Mouse (Mus musculus): ENCODE data around the gene Gm21887. TPM values are rescaled to one million over a fixed set of nuclear protein-coding genes. Genes with fewer than 3 reads are reported as not detected.
A peak's percentile ranks its signal among the peaks of the same experiment; 100 is the strongest.
"Not testable (repeated sequence)": the region's sequence is repeated elsewhere in the genome, so short reads cannot be mapped to it uniquely, and the experiment has no call there.

Gm21887 gene
- total and polyA plus RNA-seq, 3 experiments: 2.5 to 88.8 TPM; not detected in 1

DNA sequence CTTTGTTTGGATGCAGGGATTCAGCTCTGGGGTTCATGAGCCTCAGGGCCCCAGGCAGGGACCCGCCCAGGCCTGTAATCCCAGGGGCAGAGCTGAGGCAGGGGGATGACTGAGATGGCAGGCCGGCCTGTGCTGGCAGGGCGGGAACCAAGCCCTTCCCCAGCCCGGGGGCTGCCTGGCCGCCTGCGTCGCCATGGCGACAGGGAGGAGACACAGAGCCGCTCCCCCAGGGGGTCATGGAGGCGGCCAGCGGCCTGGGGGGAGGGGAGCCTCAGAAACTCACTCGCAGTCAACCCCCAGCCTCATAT lies 8.1 kb upstream of the Gm21887 start:
- not testable (repeated sequence) for H3K9me3 ChIP-seq (replicated peaks; ENCODE audit: insufficient read depth, low read length); H3K27ac ChIP-seq (ENCODE audit: control insufficient read depth, low read depth, low read length); H3K4me1 ChIP-seq (ENCODE audit: control insufficient read depth in 1 of 2, insufficient read depth in 2 of 2, low read length in 2 of 2); H3K9ac ChIP-seq (ENCODE audit: control insufficient read depth, low read depth, low read length, poor library complexity, severe bottlenecking); DNase-seq (ENCODE audit: low read depth, low spot score); H3K36me3 ChIP-seq (ENCODE audit: control insufficient read depth in 1 of 2, insufficient read depth in 2 of 2, low read length in 2 of 2); H3K27me3 ChIP-seq (ENCODE audit: control insufficient read depth in 1 of 2, insufficient read depth in 2 of 2, low read length in 2 of 2); H3K79me2 ChIP-seq (ENCODE audit: control insufficient read depth, insufficient read depth, low read length, poor library complexity); H3K4me3 ChIP-seq (ENCODE audit: control insufficient read depth in 1 of 2, insufficient read depth in 1 of 2, low read depth in 2 of 2, low read length in 2 of 2)

DNA sequence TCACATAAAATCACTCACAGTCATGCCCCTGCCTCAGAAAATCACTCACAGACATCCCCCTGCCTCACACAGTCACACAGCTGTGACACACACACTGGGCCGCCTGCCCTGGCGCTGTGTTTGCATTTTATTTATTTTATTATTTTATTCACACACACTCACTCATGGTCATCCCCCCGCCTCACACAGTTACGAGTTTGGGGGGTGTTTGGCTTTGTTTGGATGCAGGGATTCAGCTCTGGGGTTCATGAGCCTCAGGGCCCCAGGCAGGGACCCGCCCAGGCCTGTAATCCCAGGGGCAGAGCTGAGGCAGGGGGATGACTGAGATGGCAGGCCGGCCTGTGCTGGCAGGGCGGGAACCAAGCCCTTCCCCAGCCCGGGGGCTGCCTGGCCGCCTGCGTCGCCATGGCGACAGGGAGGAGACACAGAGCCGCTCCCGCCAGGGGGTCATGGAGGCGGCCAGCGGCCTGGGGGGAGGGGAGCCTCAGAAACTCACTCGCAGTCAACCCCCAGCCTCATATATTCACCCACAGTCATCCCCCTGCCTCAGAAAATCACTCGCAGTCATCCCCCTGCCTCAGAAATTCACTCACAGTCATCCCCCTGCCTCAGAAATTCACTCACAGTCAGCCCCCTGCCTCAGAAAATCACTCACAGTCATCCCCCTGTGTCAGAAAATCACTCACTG lies 6.8 kb upstream of the Gm21887 start:
- H3K9ac ChIP-seq (ENCODE audit: control insufficient read depth, low read depth, low read length, poor library complexity, severe bottlenecking); H3K36me3 ChIP-seq (ENCODE audit: control insufficient read depth in 1 of 2, insufficient read depth in 2 of 2, low read length in 2 of 2); H3K79me2 ChIP-seq (ENCODE audit: control insufficient read depth, insufficient read depth, low read length, poor library complexity); H3K4me3 ChIP-seq (ENCODE audit: control insufficient read depth in 1 of 2, insufficient read depth in 1 of 2, low read depth in 2 of 2, low read length in 2 of 2); DNase-seq (ENCODE audit: low read depth, low spot score); H3K27ac ChIP-seq (ENCODE audit: control insufficient read depth, low read depth, low read length); H3K27me3 ChIP-seq (ENCODE audit: control insufficient read depth in 1 of 2, insufficient read depth in 2 of 2, low read length in 2 of 2); H3K4me1 ChIP-seq (ENCODE audit: control insufficient read depth in 1 of 2, insufficient read depth in 2 of 2, low read length in 2 of 2); H3K9me3 ChIP-seq (replicated peaks; ENCODE audit: insufficient read depth, low read length): not testable (repeated sequence)

DNA sequence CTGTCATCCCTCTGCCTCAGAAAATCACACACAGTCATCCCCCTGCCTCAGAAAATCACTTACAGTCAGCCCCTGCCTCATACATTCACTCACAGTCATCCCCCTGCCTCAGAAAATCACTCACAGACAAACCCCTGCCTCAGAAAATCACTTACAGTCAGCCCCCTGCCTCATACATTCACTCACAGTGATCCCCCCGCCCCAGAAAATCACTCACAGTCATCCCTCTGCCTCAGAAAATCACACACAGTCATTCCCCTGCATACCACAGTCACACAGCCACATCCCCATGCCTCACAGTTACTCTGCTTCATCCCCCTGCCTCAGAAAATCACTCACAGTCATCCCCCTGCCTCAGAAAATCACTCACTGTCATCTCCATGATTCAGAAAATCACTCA lies 5.9 kb upstream of the Gm21887 start:
- H3K79me2 ChIP-seq (ENCODE audit: control insufficient read depth, insufficient read depth, low read length, poor library complexity); H3K4me3 ChIP-seq (ENCODE audit: control insufficient read depth in 1 of 2, insufficient read depth in 1 of 2, low read depth in 2 of 2, low read length in 2 of 2); H3K27ac ChIP-seq (ENCODE audit: control insufficient read depth, low read depth, low read length); H3K36me3 ChIP-seq (ENCODE audit: control insufficient read depth in 1 of 2, insufficient read depth in 2 of 2, low read length in 2 of 2); H3K9ac ChIP-seq (ENCODE audit: control insufficient read depth, low read depth, low read length, poor library complexity, severe bottlenecking); H3K4me1 ChIP-seq (ENCODE audit: control insufficient read depth in 1 of 2, insufficient read depth in 2 of 2, low read length in 2 of 2); H3K27me3 ChIP-seq (ENCODE audit: control insufficient read depth in 1 of 2, insufficient read depth in 2 of 2, low read length in 2 of 2); H3K9me3 ChIP-seq (replicated peaks; ENCODE audit: insufficient read depth, low read length); DNase-seq (ENCODE audit: low read depth, low spot score): not testable (repeated sequence)

DNA sequence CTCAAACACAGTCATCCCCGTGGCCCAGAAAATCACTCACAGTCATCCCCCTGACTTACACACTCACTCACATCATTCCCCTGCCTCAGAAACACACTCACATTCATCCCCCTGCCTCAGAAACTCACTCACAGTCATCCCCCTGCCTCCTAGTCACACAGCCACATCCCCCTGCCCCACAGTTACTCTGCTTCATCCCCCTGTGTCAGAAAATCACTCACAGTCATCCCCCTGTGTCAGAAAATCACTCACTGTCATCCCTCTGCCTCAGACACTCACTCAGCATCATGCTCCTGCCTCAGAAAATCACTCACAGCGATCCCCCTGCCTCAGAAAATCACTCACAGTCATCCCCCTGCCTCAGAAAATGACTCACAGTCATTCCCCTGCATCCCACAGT lies 5.2 kb upstream of the Gm21887 start:
- H3K4me3 ChIP-seq (ENCODE audit: control insufficient read depth in 1 of 2, insufficient read depth in 1 of 2, low read depth in 2 of 2, low read length in 2 of 2); H3K79me2 ChIP-seq (ENCODE audit: control insufficient read depth, insufficient read depth, low read length, poor library complexity); H3K9me3 ChIP-seq (replicated peaks; ENCODE audit: insufficient read depth, low read length); H3K9ac ChIP-seq (ENCODE audit: control insufficient read depth, low read depth, low read length, poor library complexity, severe bottlenecking); H3K27ac ChIP-seq (ENCODE audit: control insufficient read depth, low read depth, low read length); H3K36me3 ChIP-seq (ENCODE audit: control insufficient read depth in 1 of 2, insufficient read depth in 2 of 2, low read length in 2 of 2); H3K4me1 ChIP-seq (ENCODE audit: control insufficient read depth in 1 of 2, insufficient read depth in 2 of 2, low read length in 2 of 2); H3K27me3 ChIP-seq (ENCODE audit: control insufficient read depth in 1 of 2, insufficient read depth in 2 of 2, low read length in 2 of 2): not testable (repeated sequence)
- peak; percentile 63 for DNase-seq (ENCODE audit: low read depth, low spot score)

DNA sequence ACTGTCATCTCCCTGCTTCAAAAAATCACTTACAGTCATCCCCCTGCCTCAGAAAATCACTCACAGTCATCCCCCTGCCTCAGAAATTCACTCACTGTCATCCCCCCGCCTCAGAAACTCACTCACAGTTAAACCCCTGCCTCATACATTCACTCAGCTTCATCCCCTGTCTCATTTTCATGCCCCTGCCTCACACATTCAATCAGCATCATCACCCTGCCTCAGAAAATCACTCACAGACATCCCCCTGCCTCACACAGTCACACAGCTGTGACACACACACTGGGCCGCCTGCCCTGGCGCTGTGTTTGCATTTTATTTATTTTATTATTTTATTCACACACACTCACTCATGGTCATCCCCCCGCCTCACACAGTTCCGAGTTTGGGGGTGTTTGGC lies 4.7 kb upstream of the Gm21887 start:
- H3K79me2 ChIP-seq (ENCODE audit: control insufficient read depth, insufficient read depth, low read length, poor library complexity); H3K9ac ChIP-seq (ENCODE audit: control insufficient read depth, low read depth, low read length, poor library complexity, severe bottlenecking); H3K27ac ChIP-seq (ENCODE audit: control insufficient read depth, low read depth, low read length); H3K36me3 ChIP-seq (ENCODE audit: control insufficient read depth in 1 of 2, insufficient read depth in 2 of 2, low read length in 2 of 2); H3K4me1 ChIP-seq (ENCODE audit: control insufficient read depth in 1 of 2, insufficient read depth in 2 of 2, low read length in 2 of 2); H3K4me3 ChIP-seq (ENCODE audit: control insufficient read depth in 1 of 2, insufficient read depth in 1 of 2, low read depth in 2 of 2, low read length in 2 of 2); H3K9me3 ChIP-seq (replicated peaks; ENCODE audit: insufficient read depth, low read length); DNase-seq (ENCODE audit: low read depth, low spot score); H3K27me3 ChIP-seq (ENCODE audit: control insufficient read depth in 1 of 2, insufficient read depth in 2 of 2, low read length in 2 of 2): not testable (repeated sequence)

DNA sequence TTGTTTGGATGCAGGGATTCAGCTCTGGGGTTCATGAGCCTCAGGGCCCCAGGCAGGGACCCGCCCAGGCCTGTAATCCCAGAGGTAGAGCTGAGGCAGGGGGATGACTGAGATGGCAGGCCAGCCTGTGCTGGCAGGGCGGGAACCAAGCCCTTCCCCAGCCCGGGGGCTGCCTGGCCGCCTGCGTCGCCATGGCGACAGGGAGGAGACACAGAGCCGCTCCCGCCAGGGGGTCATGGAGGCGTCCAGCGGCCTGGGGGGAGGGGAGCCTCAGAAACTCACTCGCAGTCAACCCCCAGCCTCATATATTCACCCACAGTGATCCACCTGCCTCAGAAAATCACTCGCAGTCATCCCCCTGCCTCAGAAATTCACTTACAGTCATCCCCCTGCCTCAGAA lies 4.3 kb upstream of the Gm21887 start:
- DNase-seq (ENCODE audit: low read depth, low spot score): peak; percentile 81

DNA sequence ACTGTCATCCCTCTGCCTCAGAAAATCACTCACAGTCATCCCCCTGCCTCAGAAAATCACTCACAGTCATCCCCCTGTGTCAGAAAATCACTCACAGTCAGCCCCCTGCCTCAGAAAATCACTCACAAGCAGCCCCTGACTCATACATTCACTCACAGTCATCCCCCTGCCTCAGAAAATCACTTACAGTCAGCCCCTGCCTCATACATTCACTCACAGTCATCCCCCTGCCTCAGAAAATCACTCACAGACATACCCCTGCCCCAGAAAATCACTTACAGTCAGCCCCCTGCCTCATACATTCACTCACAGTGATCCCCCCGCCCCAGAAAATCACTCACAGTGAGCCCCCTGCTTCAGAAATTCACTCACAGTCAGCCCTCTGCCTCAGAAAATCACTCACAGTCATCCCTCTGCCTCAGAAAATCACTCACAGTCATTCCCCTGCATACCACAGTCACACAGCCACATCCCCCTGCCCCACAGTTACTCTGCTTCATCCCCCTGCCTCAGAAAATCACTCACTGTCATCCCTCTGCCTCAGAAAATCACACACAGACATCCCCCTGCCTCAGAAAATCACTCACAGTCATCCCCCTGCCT lies 3.7 kb upstream of the Gm21887 start:
- not testable (repeated sequence) for H3K9me3 ChIP-seq (replicated peaks; ENCODE audit: insufficient read depth, low read length); H3K36me3 ChIP-seq (ENCODE audit: control insufficient read depth in 1 of 2, insufficient read depth in 2 of 2, low read length in 2 of 2); H3K79me2 ChIP-seq (ENCODE audit: control insufficient read depth, insufficient read depth, low read length, poor library complexity); H3K4me3 ChIP-seq (ENCODE audit: control insufficient read depth in 1 of 2, insufficient read depth in 1 of 2, low read depth in 2 of 2, low read length in 2 of 2); H3K27me3 ChIP-seq (ENCODE audit: control insufficient read depth in 1 of 2, insufficient read depth in 2 of 2, low read length in 2 of 2); H3K4me1 ChIP-seq (ENCODE audit: control insufficient read depth in 1 of 2, insufficient read depth in 2 of 2, low read length in 2 of 2); H3K27ac ChIP-seq (ENCODE audit: control insufficient read depth, low read depth, low read length); DNase-seq (ENCODE audit: low read depth, low spot score); H3K9ac ChIP-seq (ENCODE audit: control insufficient read depth, low read depth, low read length, poor library complexity, severe bottlenecking)

More for the DNA sequence above, 4.3 kb upstream of the Gm21887 start:
- H3K9me3 ChIP-seq (replicated peaks; ENCODE audit: insufficient read depth, low read length); H3K27me3 ChIP-seq (ENCODE audit: control insufficient read depth in 1 of 2, insufficient read depth in 2 of 2, low read length in 2 of 2); H3K36me3 ChIP-seq (ENCODE audit: control insufficient read depth in 1 of 2, insufficient read depth in 2 of 2, low read length in 2 of 2); H3K79me2 ChIP-seq (ENCODE audit: control insufficient read depth, insufficient read depth, low read length, poor library complexity); H3K27ac ChIP-seq (ENCODE audit: control insufficient read depth, low read depth, low read length); H3K4me1 ChIP-seq (ENCODE audit: control insufficient read depth in 1 of 2, insufficient read depth in 2 of 2, low read length in 2 of 2); H3K4me3 ChIP-seq (ENCODE audit: control insufficient read depth in 1 of 2, insufficient read depth in 1 of 2, low read depth in 2 of 2, low read length in 2 of 2); H3K9ac ChIP-seq (ENCODE audit: control insufficient read depth, low read depth, low read length, poor library complexity, severe bottlenecking): not testable (repeated sequence)

Measured in MEL (cell line).